Mouse (Mus musculus) liver, embryonic 14.5 days (tissue): Measurements from ENCODE around the gene Arfgef3. TPM values are rescaled to one million over a fixed set of nuclear protein-coding genes. Genes with fewer than 3 reads are reported as not detected.
A peak's percentile ranks its signal among the peaks of the same experiment; 100 is the strongest.

Experiments
- ATAC-seq: fragments of 200-750 bp; cut with Nextera tagmentation; 2 replicates; pipeline ENCODE4 v1.8.0; 2017; ENCODE audit warnings: moderate number of reproducible peaks, mild to moderate bottlenecking, moderate library complexity; ENCODE audit not compliant: insufficient read depth
- DNase-seq, 3 experiments: peaks; one replicate each; pipeline ENCODE4 v3.0.0-alpha.2; 2012 to 2013; ENCODE audit warnings: low read depth in 3 of 3, low spot score in 3 of 3
- H3K27ac ChIP-seq: fragments of 300-500 bp; sonication (generic); 2 replicates; pipeline ENCODE4 v1.5.1; 2014; ENCODE audit warnings: moderate library complexity, mild to moderate bottlenecking, control low read depth, inconsistent platforms
- H3K27me3 ChIP-seq: fragments of 300-500 bp; sonication (generic); 2 replicates; pipeline ENCODE4 v1.6.1; 2014; ENCODE audit warnings: mild to moderate bottlenecking, low read length, moderate library complexity; ENCODE audit not compliant: control insufficient read depth, insufficient read depth
- H3K36me3 ChIP-seq: fragments of 300-500 bp; sonication (generic); replicated peaks from 2 replicates; pipeline ENCODE4 v1.6.1; 2014; ENCODE audit warnings: low read depth; ENCODE audit not compliant: control insufficient read depth, insufficient read depth
- H3K4me1 ChIP-seq, 2 experiments: fragments of 200-500 bp in 1 of 2; fragments of 300-500 bp in 1 of 2; sonication (generic) in 1 of 2; replicated peaks; 2 replicates each; pipeline ENCODE4 v1.6.1; 2012 to 2014; ENCODE audit warnings: antibody characterized with exemption in 1 of 2, inconsistent platforms in 1 of 2, low read length in 1 of 2; ENCODE audit not compliant: control insufficient read depth in 2 of 2, insufficient read depth in 2 of 2
- H3K4me2 ChIP-seq: fragments of 300-500 bp; sonication (generic); 2 replicates; pipeline ENCODE4 v1.6.1; 2014; ENCODE audit warnings: low read depth, mild to moderate bottlenecking, control low read depth, moderate library complexity
- H3K4me3 ChIP-seq, 2 experiments: fragments of 200-500 bp in 1 of 2; fragments of 300-500 bp in 1 of 2; sonication (generic) in 1 of 2; 2 replicates each; pipeline ENCODE4 v1.5.1; 2012 to 2014; ENCODE audit warnings: low read depth in 2 of 2, low read length in 2 of 2, mild to moderate bottlenecking in 2 of 2, control low read depth in 1 of 2, inconsistent platforms in 1 of 2, moderate library complexity in 1 of 2; ENCODE audit not compliant: insufficient read depth in 1 of 2
- H3K9ac ChIP-seq: fragments of 300-500 bp; sonication (generic); replicated peaks from 2 replicates; pipeline ENCODE4 v1.6.1; 2014; ENCODE audit warnings: mild to moderate bottlenecking, control low read depth, moderate library complexity
- H3K9me3 ChIP-seq: fragments of 300-500 bp; sonication (generic); 2 replicates; pipeline ENCODE4 v1.6.1; 2016; ENCODE audit warnings: low read length, mixed read lengths; ENCODE audit not compliant: control insufficient read depth
- CTCF ChIP-seq: IDR thresholded peaks from 2 replicates; pipeline ENCODE4 v1.5.1; 2016; ENCODE audit warnings: antibody characterized with exemption, low read depth, control low read depth
- EP300 ChIP-seq: IDR thresholded peaks from 2 replicates; pipeline ENCODE4 v1.6.1; 2016; ENCODE audit warnings: antibody characterized with exemption, low read depth
- WGBS: fragments of 180-500 bp; shearing (Covaris S2); extraction: QIAGEN DNeasy Blood & Tissue Kit; methylation state at CpG from one replicate; pipeline ENCODE4 v1.1.7; 2014; ENCODE audit not compliant: insufficient replicate concordance; 5-methylcytosine and 5-hydroxymethylcytosine counted together
- polyA plus RNA-seq, 2 experiments: library from polyadenylated mRNA; depleted of rRNA in 1 of 2; stranded (reverse) in 1 of 2; unstranded in 1 of 2; fragments of >200 nt; fragmentation: Nextera tagmentation in 1 of 2; extraction: Ambion mirVana in 1 of 2; gene quantifications; 2 replicates each; pipeline versions ENCODE4 v1.2.1 to v1.2.3; 2012 to 2014

The Arfgef3 gene
- polyA plus RNA-seq, 2 experiments, result under 0.01 to 0.01 TPM

DNA sequence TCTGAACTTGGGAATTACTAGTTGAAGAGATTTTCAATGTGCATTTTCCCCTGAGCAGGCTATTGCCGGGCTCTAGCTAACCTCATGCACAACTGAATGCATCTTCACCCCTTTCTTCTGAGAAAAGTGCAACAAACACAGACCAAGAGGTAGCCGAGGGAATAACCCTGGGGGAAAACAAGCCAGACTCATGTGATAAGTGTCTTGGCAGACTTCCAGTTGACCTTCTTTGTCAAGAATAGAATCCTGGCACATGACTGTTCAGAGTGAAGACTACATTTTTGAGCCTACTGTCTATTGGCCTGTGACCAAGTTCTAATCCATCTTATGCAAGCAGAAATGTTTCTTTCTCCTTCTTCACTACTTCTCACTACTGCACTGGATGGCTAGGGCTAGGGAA, 55.5 kb downstream of the Arfgef3 start:
- Histone ChIP-seq H3K9ac (no peak overlapping the region), H3K4me1 (no peaks in the 10 kb centered on the region), H3K4me2 (no peak overlapping the region), H3K27ac (no peak overlapping the region), H3K36me3 (no peaks in the 10 kb centered on the region), H3K27me3 (no peaks in the 10 kb centered on the region), H3K4me3 (no peak overlapping the region), H3K9me3 (no peaks in the 10 kb centered on the region)
- ATAC-seq (no peak), DNase-seq (no peak)
- WGBS, result 57% methylated on average over 2 of the region's 2 CpGs
- no peak for TF ChIP-seq CTCF
- TF ChIP-seq EP300, result no peak

DNA sequence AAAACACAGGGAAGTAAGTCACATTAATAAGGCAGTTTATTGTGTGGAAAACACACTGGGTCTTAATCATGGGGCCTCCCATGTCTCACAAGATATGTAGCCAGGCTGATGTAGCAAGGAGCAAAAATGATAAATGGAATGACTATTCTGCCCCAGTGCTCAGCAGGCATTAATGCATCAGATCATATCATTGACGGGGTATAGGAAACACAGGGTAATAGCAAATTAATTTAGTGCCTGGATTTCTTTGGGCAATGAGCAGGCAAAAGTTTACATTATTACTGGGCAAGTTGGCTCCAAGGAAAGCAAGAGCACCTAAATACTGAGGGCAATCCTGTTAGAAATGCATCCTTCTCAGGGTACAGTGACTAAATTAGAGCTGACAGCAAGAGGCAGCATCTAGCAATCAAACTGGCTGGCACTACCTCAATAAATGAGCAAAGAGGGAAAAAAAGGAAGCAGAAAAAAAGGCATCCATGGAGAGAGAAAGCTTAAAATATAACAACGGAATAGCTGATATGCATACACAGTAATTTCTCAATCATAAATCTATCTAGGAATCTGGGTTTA, 62.3 kb downstream of the Arfgef3 start:
- no peak overlapping the region for H3K27ac ChIP-seq
- WGBS, result 63% methylated on average over 2 of the region's 2 CpGs

DNA sequence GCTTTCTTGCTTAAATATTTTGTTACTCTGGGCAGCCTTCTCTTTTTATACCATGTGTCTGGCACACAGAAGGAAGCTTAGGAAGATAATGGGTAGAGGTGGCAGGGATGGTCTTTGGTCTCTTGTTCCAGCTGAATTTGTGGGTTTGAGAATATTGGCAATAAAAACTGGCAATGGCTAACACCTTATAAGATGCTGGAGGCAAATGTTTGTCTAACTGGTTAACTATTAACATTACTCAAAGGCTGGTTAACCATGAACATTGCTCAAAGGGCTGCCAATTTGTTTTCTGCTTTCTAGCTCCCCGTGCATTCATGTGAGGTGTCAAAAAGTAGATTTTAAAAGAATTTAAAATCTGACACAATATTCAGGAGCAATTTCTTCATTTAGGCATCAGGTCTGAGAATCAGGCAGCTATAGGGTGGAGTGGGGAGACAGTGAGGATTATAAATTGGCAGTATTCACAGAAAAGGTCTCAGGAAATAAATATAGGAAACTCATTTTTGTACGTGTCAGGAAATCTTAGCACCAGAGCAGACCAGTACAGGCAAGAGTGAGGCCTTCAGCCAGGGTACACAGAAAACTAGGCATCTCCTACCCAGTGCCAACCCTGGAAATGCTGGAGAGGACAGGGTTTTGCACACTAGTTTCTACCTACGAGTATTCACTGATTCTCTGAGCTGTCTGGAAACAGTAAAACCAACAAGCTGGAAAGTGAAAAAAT, 62.9 kb downstream of the Arfgef3 start:
- peak in 2 of 3 experiments; percentile 1 to 7 for DNase-seq

More for the DNA sequence above, 62.3 kb downstream of the Arfgef3 start:
- Histone ChIP-seq H3K4me1 (peaks cover 0 to 3% of the 10 kb centered on the region in 2 experiments; a peak in 2 of 4 replicates), H3K27me3 (no peaks in the 10 kb centered on the region), H3K4me2 (no peak overlapping the region), H3K4me3 (no peak overlapping the region), H3K36me3 (no peaks in the 10 kb centered on the region), H3K9me3 (no peaks in the 10 kb centered on the region), H3K9ac (no peak overlapping the region)
- ATAC-seq (no peak), DNase-seq (no peak)
- no peak for TF ChIP-seq CTCF
- no peak for TF ChIP-seq EP300

DNA sequence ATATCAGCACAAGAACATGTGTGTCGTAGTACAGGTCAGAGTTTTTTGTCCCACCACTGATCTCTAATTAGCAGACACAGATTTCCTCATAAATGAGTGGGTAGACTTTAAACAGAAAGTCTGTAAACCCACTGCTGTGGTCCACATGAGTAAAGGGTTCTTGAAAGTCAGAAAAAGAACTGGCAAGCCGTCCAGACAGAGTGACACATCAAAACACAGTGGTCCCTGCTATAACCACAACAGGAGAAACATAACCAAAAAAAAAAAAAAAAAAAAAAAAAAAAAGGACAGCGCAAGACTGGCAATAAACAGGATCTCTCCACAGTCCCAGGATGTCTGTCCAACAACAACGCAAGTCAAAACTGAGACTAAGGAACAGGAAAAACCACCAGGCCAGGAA, 64.9 kb downstream of the Arfgef3 start:
- no peak for TF ChIP-seq EP300
- no peak for TF ChIP-seq CTCF
- peaks cover 0 to 3% of the 10 kb centered on the region in 2 experiments; a peak in 2 of 4 replicates for H3K4me1 ChIP-seq
- H3K27me3 ChIP-seq, result no peaks in the 10 kb centered on the region
- WGBS, result 45% methylated on average over 4 of the region's 4 CpGs
- H3K9me3 ChIP-seq, result no peaks in the 10 kb centered on the region
- DNase-seq, result no peak
- ATAC-seq, result no peak
- H3K27ac ChIP-seq, result no peak overlapping the region
- H3K9ac ChIP-seq, result no peak overlapping the region
- no peaks in the 10 kb centered on the region for H3K36me3 ChIP-seq
- H3K4me3 ChIP-seq, result no peak overlapping the region
- no peak overlapping the region for H3K4me2 ChIP-seq

More for the DNA sequence above, 62.9 kb downstream of the Arfgef3 start:
- Histone ChIP-seq H3K9ac (no peak overlapping the region), H3K27ac (no peak overlapping the region), H3K4me2 (no peak overlapping the region), H3K4me1 (peaks cover 0 to 3% of the 10 kb centered on the region in 2 experiments; a peak in 2 of 4 replicates), H3K27me3 (no peaks in the 10 kb centered on the region), H3K9me3 (no peaks in the 10 kb centered on the region), H3K4me3 (no peak overlapping the region), H3K36me3 (no peaks in the 10 kb centered on the region)
- TF ChIP-seq EP300, result no peak
- TF ChIP-seq CTCF, result no peak
- WGBS, result 46% methylated on average over 3 of the region's 3 CpGs
- no peak for ATAC-seq

DNA sequence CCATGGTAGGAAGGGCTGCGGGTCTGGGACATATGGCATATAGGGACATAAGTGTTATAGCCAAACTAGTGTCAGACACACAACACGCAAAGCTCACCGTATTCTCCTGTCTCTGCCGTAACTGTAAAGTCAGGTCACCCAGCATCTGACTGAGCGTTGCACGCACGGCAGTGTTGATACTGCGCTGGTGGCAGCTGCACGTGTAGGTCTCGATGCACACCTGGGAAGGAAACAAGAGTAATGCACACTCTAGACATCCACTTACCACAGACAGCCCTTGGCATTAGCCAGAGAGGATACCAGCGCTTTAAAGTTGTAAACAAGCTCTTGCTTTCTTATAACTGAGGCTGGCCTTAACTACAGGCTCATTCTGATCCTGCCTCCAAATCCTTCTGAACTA, 79.0 kb downstream of the Arfgef3 start:
- Histone ChIP-seq H3K4me1 (no peaks in the 10 kb centered on the region), H3K9ac (no peak overlapping the region), H3K4me2 (no peak overlapping the region), H3K27ac (no peak overlapping the region), H3K27me3 (no peaks in the 10 kb centered on the region), H3K4me3 (no peak overlapping the region), H3K36me3 (no peaks in the 10 kb centered on the region), H3K9me3 (no peaks in the 10 kb centered on the region)
- WGBS, result 77% methylated on average over 11 of the region's 11 CpGs
- ATAC-seq, result no peak
- DNase-seq, result no peak
- TF ChIP-seq CTCF (no peak), EP300 (no peak)
